In genomic region chr6:115534617-115535016, GRCm38 (mm10) we compare ENCODE assay signal across 12 mouse cellular contexts. TPM values are rescaled to one million over a fixed set of nuclear protein-coding genes. Genes with fewer than 3 reads are reported as not detected.
A peak's percentile ranks its signal among the peaks of the same experiment; 100 is the strongest.
DNase-seq lines count a peak whose midpoint lies in the region; ATAC-seq lines count a peak whose summit lies in the region.
"Had no signal": no experiment of that assay in that cellular context is flagged by ENCODE, and none has a peak within 500 bp of the region (broad histone marks: within the 10 kb centered on the region; RNA-seq: fewer than 3 reads in every experiment).

No protein-coding gene starts in this region.

- H3K27ac ChIP-seq in hindbrain, embryonic 14.5 days: no peak overlapping the region
- no peak overlapping the region for H3K27ac ChIP-seq in hindbrain, embryonic 12.5 days
- H3K27ac ChIP-seq: neural tube, embryonic 12.5 days had no signal

- no peak overlapping the region for H3K4me2 ChIP-seq in hindbrain, embryonic 14.5 days (replicated peaks)
- no peak overlapping the region for H3K4me2 ChIP-seq in hindbrain, embryonic 12.5 days (replicated peaks)
- H3K4me2 ChIP-seq: liver, embryonic 11.5 days; neural tube, embryonic 12.5 days had no signal

- no peaks in the 10 kb centered on the region for H3K27me3 ChIP-seq in hindbrain, embryonic 14.5 days (ENCODE audit: control insufficient read depth, insufficient read depth, low read length)
- H3K27me3 ChIP-seq in hindbrain, embryonic 12.5 days: no peaks in the 10 kb centered on the region
- H3K27me3 ChIP-seq: neural tube, embryonic 12.5 days had no signal

- DNase-seq in hindbrain, embryonic 14.5 days (ENCODE audit: low spot score): peak; percentile 28
- DNase-seq in right cerebral cortex, postnatal 4 days: peak; percentile 40
- DNase-seq in right cerebral cortex, postnatal 14 days: no peak
- DNase-seq in gastrocnemius, postnatal 25 days: peak; percentile 36
- DNase-seq in urinary bladder, postnatal 14 days (ENCODE audit: low spot score): no peak
- no peak for DNase-seq in urinary bladder, adult 18-20 months (ENCODE audit: low spot score in 2 of 2)
- DNase-seq: thymus, postnatal 14 days had no signal

- no peak for ATAC-seq in hindbrain, embryonic 14.5 days (ENCODE audit: low FRiP score)
- no peak for ATAC-seq in hindbrain, embryonic 12.5 days (ENCODE audit: low FRiP score)
- ATAC-seq in inflammation-experienced regulatory T-cells, adult 6 months: no peak

- no peaks in the 10 kb centered on the region for H3K9me3 ChIP-seq in hindbrain, embryonic 14.5 days (ENCODE audit: control insufficient read depth, low read length)
- H3K9me3 ChIP-seq in hindbrain, embryonic 12.5 days (replicated peaks): no peaks in the 10 kb centered on the region
- H3K9me3 ChIP-seq: neural tube, embryonic 12.5 days had no signal

- 79% methylated on average over 7 of the region's 7 CpGs for WGBS in hindbrain, embryonic 14.5 days
- 82% methylated on average over 7 of the region's 7 CpGs for whole genome bisulfite sequencing in hindbrain, embryonic 12.5 days

- H3K4me3 ChIP-seq in hindbrain, embryonic 14.5 days (replicated peaks; ENCODE audit: low read length): no peak overlapping the region
- H3K4me3 ChIP-seq in hindbrain, embryonic 12.5 days: no peak overlapping the region
- H3K4me3 ChIP-seq: neural tube, embryonic 12.5 days had no signal

- H3K36me3 ChIP-seq in hindbrain, embryonic 14.5 days (replicated peaks; ENCODE audit: control insufficient read depth, insufficient read depth): no peaks in the 10 kb centered on the region
- no peaks in the 10 kb centered on the region for H3K36me3 ChIP-seq in hindbrain, embryonic 12.5 days
- H3K36me3 ChIP-seq: neural tube, embryonic 12.5 days had no signal

- no peak overlapping the region for H3K9ac ChIP-seq in hindbrain, embryonic 14.5 days
- no peak overlapping the region for H3K9ac ChIP-seq in hindbrain, embryonic 12.5 days
- H3K9ac ChIP-seq: neural tube, embryonic 12.5 days had no signal

- H3K4me1 ChIP-seq in hindbrain, embryonic 14.5 days (replicated peaks; ENCODE audit: control insufficient read depth, insufficient read depth, low read length): no peaks in the 10 kb centered on the region
- H3K4me1 ChIP-seq in hindbrain, embryonic 12.5 days: no peaks in the 10 kb centered on the region
- H3K4me1 ChIP-seq: neural tube, embryonic 12.5 days had no signal

RNA-seq across cellular contexts. Expression of gene Tsen2, which starts 9.8 kb away (rescaled TPM):
- polyA plus RNA-seq in hindbrain, embryonic 14.5 days (2014; fragmentation: Nextera tagmentation; extraction: Ambion mirVana): 31.9 and 34.5 TPM in 2 replicates
- 28.4 and 30.4 TPM in 2 replicates for polyA plus RNA-seq in hindbrain, embryonic 12.5 days (2016; fragmentation: Nextera tagmentation; extraction: Ambion mirVana)
- total RNA-seq in gastrocnemius, postnatal 25 days (2021): 1 to 10 TPM; 5.8 to 6.1 TPM
- 10 to 100 TPM in 2 of 3 experiments, 1 to 10 TPM in 1; 9.1 to 17.4 (median 14.2) TPM for polyA plus RNA-seq in inflammation-experienced regulatory T-cells, adult 6 months (2017; shearing (Covaris generic))

RNA-seq across cellular contexts. Expression of gene Mkrn2os, which starts 57.8 kb away (rescaled TPM):
- 0.38 and 0.43 TPM in 2 replicates for polyA plus RNA-seq in hindbrain, embryonic 14.5 days (2014; fragmentation: Nextera tagmentation; extraction: Ambion mirVana)
- 0.12 and 0.17 TPM in 2 replicates for polyA plus RNA-seq in hindbrain, embryonic 12.5 days (2016; fragmentation: Nextera tagmentation; extraction: Ambion mirVana)
- under 1 TPM in 1 of 2 experiments, not detected in 1; 0.18 TPM for total RNA-seq in gastrocnemius, postnatal 25 days (2021)
- under 1 TPM in 2 of 3 experiments, not detected in 1; 0.48 to 0.52 TPM for polyA plus RNA-seq in inflammation-experienced regulatory T-cells, adult 6 months (2017; shearing (Covaris generic))
- total RNA-seq: MEL had no signal

Comparison
In these comparisons a context has a peak if more than half of its experiments do, and no peak if none do; other contexts are left out.
1. DNase-seq: peak in hindbrain, embryonic 14.5 days (single experiment), right cerebral cortex, postnatal 4 days (single experiment) and gastrocnemius, postnatal 25 days (single experiment); none in right cerebral cortex, postnatal 14 days (single experiment), urinary bladder, postnatal 14 days (single experiment) and urinary bladder, adult 18-20 months (0 of 2).